Mouse (Mus musculus) embryonic facial prominence, embryonic 15.5 days (tissue): ENCODE measurements around the gene Ephb1. TPM values are rescaled to one million over a fixed set of nuclear protein-coding genes. Genes with fewer than 3 reads are reported as not detected.

Experiments
- ATAC-seq: fragments of 200-750 bp; cut with Nextera tagmentation; 2 replicates; pipeline ENCODE4 v1.8.0; 2017; ENCODE audit warnings: low read depth, moderate TSS enrichment; ENCODE audit not compliant: insufficient number of reproducible peaks, low FRiP score, low TSS enrichment
- H3K27ac ChIP-seq: fragments of 300-500 bp; sonication (generic); replicated peaks from 2 replicates; pipeline ENCODE4 v1.5.1; 2015; ENCODE audit warnings: mild to moderate bottlenecking, inconsistent platforms
- H3K27me3 ChIP-seq: fragments of 300-500 bp; sonication (generic); 2 replicates; pipeline ENCODE4 v1.6.1; 2015; ENCODE audit warnings: inconsistent platforms
- H3K36me3 ChIP-seq: fragments of 300-500 bp; sonication (generic); 2 replicates; pipeline ENCODE4 v1.6.1; 2015; ENCODE audit warnings: mild to moderate bottlenecking, inconsistent platforms
- H3K4me1 ChIP-seq: fragments of 300-500 bp; sonication (generic); 2 replicates; pipeline ENCODE4 v1.6.1; 2015; ENCODE audit warnings: inconsistent platforms
- H3K4me2 ChIP-seq: fragments of 300-500 bp; sonication (generic); replicated peaks from 2 replicates; pipeline ENCODE4 v1.6.1; 2015; ENCODE audit warnings: mild to moderate bottlenecking, inconsistent platforms
- H3K4me3 ChIP-seq: fragments of 300-500 bp; sonication (generic); replicated peaks from 2 replicates; pipeline ENCODE4 v1.5.1; 2015; ENCODE audit warnings: mild to moderate bottlenecking, inconsistent platforms
- H3K9ac ChIP-seq: fragments of 300-500 bp; sonication (generic); 2 replicates; pipeline ENCODE4 v1.6.1; 2015; ENCODE audit warnings: inconsistent platforms
- H3K9me3 ChIP-seq: fragments of 300-500 bp; sonication (generic); replicated peaks from 2 replicates; pipeline ENCODE4 v1.6.1; 2016; ENCODE audit warnings: inconsistent platforms
- WGBS: fragments of 180-500 bp; shearing (Covaris S2); methylation state at CpG from one replicate; pipeline ENCODE4 v1.1.7; 2015; 5-methylcytosine and 5-hydroxymethylcytosine counted together
- polyA plus RNA-seq: library from polyadenylated mRNA; unstranded; fragments of >200 nt; fragmentation: Nextera tagmentation; extraction: Ambion mirVana; gene quantifications from 2 replicates; pipeline ENCODE4 v1.2.1, GENCODE M21; 2015

Gene Ephb1
- polyA plus RNA-seq, 1 experiment from 2014 or later: 6.3 TPM

DNA sequence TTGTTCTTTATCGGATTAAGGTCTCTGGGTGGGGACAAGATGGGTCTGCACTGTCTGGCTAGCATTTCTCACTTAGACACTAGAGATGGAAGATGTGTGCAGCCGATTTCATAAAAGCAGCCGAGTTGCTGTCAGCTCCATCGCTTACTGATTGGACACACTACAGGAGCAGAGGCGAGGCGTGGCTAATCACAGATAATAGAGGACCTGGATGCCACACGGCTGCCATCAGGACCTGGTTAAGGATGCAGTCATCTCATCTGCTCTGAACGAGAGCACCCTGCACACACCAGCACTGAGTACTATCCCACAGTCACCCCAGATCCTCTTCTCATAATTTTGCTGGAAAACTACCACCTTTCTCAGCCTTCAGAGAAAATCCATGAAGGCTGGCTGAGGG, 419.6 kb downstream of the Ephb1 start:
- Histone ChIP-seq H3K36me3 (no peaks in the 10 kb centered on the region), H3K4me2 (no peak overlapping the region), H3K27me3 (no peaks in the 10 kb centered on the region), H3K27ac (no peak overlapping the region), H3K9me3 (no peaks in the 10 kb centered on the region), H3K4me1 (no peaks in the 10 kb centered on the region), H3K4me3 (no peak overlapping the region), H3K9ac (no peak overlapping the region)
- 62% methylated on average over 8 of the region's 8 CpGs for WGBS
- ATAC-seq: no peak

DNA sequence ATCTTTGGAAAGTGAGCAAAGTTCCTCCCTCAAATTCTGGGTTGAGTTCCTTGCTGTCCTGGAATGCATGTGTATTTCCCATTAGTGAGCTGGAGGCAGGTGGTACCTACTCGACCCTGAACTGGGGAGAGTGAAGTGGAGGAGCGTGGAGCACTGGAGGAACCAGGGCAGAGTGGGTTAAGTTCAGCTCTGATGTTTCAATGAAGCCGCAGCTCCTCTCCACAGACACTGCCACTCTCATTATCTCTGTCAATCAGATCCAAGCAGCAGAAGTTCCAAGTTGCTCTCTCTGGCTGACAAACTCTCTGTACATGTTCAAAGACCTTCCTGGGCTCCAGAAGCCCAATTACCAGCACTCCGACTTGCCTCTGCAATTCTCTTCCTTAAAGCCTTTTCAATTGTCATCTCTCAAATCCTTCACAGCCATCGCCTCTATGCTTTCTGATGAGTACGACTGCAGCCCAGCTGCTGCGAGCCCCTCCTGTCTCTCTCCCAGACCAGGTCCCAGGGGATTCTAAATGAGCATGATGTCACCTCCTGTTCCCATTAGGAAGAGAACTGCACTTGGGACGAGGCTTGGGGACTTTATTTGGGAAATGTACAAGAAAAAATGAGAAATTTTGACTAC, 420.4 kb downstream of the Ephb1 start:
- Histone ChIP-seq H3K4me1 (no peaks in the 10 kb centered on the region), H3K27ac (no peak overlapping the region), H3K4me3 (no peak overlapping the region), H3K4me2 (no peak overlapping the region), H3K9ac (no peak overlapping the region), H3K27me3 (no peaks in the 10 kb centered on the region), H3K9me3 (no peaks in the 10 kb centered on the region), H3K36me3 (no peaks in the 10 kb centered on the region)
- WGBS: 47% methylated on average over 8 of the region's 8 CpGs
- no peak for ATAC-seq

DNA sequence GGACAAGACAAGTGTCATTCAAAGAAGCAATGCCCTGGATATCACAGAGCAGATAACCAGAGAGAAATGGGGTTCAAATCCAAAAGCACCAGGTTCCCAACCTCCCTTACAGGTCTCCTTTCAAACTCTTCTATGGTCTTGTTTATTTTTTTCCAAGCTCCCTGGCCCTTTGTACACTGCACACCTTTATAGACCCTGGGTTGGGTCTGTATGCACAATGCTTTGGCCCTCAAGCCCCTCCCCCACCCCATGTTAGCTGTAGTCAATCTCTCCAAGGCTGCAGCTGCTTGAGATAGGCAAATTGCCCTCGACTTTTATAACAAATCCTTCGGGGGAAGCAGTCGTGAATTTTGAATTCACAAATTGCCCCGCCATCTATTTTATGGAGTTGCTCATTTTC, 429.7 kb downstream of the Ephb1 start:
- WGBS: 65% methylated on average over 4 of the region's 4 CpGs
- no peaks in the 10 kb centered on the region for H3K36me3 ChIP-seq

DNA sequence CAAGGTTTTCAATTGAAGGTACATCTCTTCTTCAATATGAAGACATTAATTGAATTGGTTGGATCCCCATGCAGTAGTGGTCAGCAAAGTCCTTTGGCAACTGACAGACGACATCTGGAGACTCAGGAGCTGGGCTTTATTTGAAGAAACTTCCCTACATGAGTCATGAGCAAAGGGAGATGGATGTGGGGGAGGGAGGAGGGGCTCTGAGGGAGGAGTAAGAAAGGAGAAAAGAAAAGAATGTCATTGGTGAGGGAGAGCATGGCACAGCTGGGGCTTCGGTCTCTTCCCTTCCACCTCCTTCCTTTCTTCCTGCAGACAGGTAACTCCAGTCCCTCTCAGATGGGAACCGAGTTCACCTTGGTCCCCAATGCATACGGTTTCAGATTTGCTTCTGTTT, 431.6 kb downstream of the Ephb1 start:
- Histone ChIP-seq H3K4me1 (no peaks in the 10 kb centered on the region), H3K4me2 (no peak overlapping the region), H3K4me3 (no peak overlapping the region), H3K9ac (no peak overlapping the region), H3K9me3 (no peaks in the 10 kb centered on the region), H3K36me3 (no peaks in the 10 kb centered on the region), H3K27me3 (no peaks in the 10 kb centered on the region), H3K27ac (no peak overlapping the region)
- WGBS: 74% methylated on average over 4 of the region's 4 CpGs
- ATAC-seq: no peak

More for the DNA sequence above, 429.7 kb downstream of the Ephb1 start:
- ATAC-seq: no peak
- no peaks in the 10 kb centered on the region for H3K9me3 ChIP-seq
- H3K4me3 ChIP-seq: no peak overlapping the region
- no peak overlapping the region for H3K27ac ChIP-seq
- no peaks in the 10 kb centered on the region for H3K4me1 ChIP-seq
- H3K4me2 ChIP-seq: no peak overlapping the region
- H3K9ac ChIP-seq: no peak overlapping the region
- no peaks in the 10 kb centered on the region for H3K27me3 ChIP-seq

DNA sequence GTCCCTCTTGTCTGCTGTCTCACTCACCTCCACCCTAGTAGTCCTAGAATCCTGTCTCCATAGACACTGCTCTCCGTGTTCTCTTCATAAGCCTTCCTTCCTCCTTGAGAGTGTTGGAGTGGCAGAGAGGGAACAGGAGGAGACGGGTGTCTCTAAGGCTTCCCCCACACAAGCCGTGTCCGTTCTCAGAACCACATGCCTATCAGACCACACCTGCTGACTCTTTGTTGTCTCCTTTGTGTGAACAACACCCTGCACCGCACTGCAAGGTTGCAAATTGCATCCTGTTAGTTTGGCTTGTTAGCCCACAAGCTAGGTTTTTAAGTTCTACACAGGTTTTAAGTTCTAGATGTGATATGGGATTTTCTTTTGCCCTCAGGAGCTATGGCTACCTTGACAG, 435.2 kb downstream of the Ephb1 start:
- Histone ChIP-seq H3K4me3 (no peak overlapping the region), H3K4me2 (no peak overlapping the region), H3K27me3 (no peaks in the 10 kb centered on the region), H3K9ac (no peak overlapping the region), H3K9me3 (no peaks in the 10 kb centered on the region), H3K27ac (no peak overlapping the region), H3K4me1 (no peaks in the 10 kb centered on the region), H3K36me3 (no peaks in the 10 kb centered on the region)
- no peak for ATAC-seq
- 77% methylated on average over 5 of the region's 5 CpGs for WGBS

DNA sequence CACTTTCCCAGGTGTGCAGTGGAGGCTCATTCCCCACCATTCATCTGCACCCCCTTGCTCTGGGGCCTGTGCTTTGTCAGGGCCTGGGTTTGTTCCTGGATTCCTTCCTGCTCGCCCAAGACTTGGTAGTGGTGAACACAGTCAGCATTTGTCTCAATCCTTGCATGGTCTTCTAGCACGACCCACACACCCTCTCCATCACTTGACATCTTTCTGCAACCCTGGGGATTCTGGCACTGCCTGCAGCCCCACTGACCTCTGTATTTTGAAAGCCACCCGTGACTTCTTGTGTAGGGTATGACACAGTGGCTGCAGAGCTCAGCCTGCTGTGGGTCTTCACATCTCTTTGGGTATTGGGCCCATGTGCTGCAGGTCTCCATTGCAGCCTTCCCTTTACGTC, 435.7 kb downstream of the Ephb1 start:
- no peak overlapping the region for H3K27ac ChIP-seq
- H3K4me1 ChIP-seq: no peaks in the 10 kb centered on the region
- H3K4me3 ChIP-seq: no peak overlapping the region
- 83% methylated on average over 4 of the region's 4 CpGs for WGBS
- H3K9me3 ChIP-seq: no peaks in the 10 kb centered on the region
- no peak overlapping the region for H3K4me2 ChIP-seq
- no peaks in the 10 kb centered on the region for H3K36me3 ChIP-seq
- ATAC-seq: no peak
- H3K9ac ChIP-seq: no peak overlapping the region
- H3K27me3 ChIP-seq: no peaks in the 10 kb centered on the region

DNA sequence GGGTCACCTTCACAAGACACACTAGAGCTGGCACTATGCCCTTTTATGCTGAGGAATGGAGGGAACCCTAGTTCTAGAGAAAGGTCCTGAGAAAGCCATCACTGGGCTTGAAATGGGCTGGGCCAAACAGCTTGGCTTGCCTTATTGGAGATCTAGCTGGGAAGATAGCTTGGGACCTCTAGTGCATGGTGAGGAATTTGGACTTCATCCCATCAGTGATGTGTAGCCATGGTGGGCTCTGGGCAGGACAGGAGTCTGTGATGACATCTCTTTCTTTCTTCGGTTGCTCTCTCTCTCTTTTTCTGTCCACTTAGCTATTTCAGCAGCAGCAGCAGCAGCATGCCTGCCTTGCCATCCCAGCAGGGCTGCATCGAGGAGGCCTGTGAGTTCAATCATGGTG, 439.4 kb downstream of the Ephb1 start:
- H3K27ac ChIP-seq: no peak overlapping the region
- no peak for ATAC-seq
- no peaks in the 10 kb centered on the region for H3K36me3 ChIP-seq
- WGBS: 85% methylated on average over 2 of the region's 2 CpGs
- H3K4me3 ChIP-seq: no peak overlapping the region
- H3K9me3 ChIP-seq: no peaks in the 10 kb centered on the region
- no peaks in the 10 kb centered on the region for H3K4me1 ChIP-seq
- H3K9ac ChIP-seq: no peak overlapping the region
- no peak overlapping the region for H3K4me2 ChIP-seq
- no peaks in the 10 kb centered on the region for H3K27me3 ChIP-seq

DNA sequence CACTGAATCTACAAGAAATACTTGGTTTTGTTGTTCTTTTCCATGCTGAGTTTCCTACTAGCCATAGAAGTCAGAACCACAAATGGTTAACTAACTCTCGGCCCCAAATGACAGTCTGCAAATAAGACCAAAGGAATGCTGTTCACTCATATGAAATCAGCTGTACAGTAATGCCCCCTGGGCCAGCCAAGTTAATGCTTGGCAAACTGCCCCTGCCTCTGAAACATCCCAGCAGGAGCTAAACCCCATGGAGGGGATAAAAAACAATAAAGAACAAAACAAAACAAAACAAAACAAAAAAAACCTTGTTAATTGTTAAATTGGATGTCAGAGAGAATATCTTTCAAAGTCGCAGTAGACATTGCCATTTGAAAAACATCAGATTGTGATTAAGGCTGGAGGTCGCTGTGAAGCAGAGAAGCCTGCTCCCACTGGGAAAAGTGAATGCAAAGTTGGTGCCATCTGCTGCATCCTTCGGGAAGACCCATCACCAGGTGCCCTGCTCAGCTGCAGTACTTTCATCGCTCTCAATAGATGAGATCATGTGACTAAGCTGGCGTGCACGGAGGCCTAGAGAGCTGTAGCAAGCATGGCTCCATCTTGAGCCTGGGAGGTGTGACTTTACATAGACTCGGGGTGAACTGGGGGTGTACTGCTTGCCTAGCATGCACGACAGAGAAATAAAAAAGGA, 443.2 kb downstream of the Ephb1 start:
- no peak overlapping the region for H3K4me3 ChIP-seq
- H3K27ac ChIP-seq: no peak overlapping the region
- no peaks in the 10 kb centered on the region for H3K9me3 ChIP-seq
- no peak overlapping the region for H3K9ac ChIP-seq
- no peak for ATAC-seq
- no peak overlapping the region for H3K4me2 ChIP-seq
- H3K36me3 ChIP-seq: no peaks in the 10 kb centered on the region
- H3K4me1 ChIP-seq: no peaks in the 10 kb centered on the region
- WGBS: 28% methylated on average over 9 of the region's 9 CpGs
- H3K27me3 ChIP-seq: no peaks in the 10 kb centered on the region

DNA sequence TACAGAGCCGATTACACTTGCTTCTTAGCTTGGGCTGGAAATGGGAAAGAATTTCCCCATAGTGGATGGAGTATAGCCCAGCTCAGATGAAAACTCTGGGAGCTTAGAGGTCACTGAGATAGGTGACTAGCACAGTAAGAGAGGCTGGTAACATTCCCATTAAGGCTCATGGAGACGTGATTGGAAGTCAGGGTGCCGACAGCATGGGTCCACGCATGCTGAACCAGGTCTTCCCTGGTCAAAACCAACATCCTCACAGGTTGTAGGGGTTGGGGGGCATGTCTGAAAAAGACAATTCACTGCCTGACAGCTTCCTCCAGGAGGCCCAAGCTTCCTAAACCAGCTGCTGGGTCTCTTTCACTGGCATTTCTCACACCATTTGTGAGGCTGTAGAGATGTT, 445.0 kb downstream of the Ephb1 start:
- H3K4me3 ChIP-seq: no peak overlapping the region
- H3K27ac ChIP-seq: no peak overlapping the region
- no peak overlapping the region for H3K4me2 ChIP-seq
- H3K4me1 ChIP-seq: no peaks in the 10 kb centered on the region
- H3K9ac ChIP-seq: no peak overlapping the region
- H3K9me3 ChIP-seq: no peaks in the 10 kb centered on the region
- no peak for ATAC-seq
- no peaks in the 10 kb centered on the region for H3K36me3 ChIP-seq
- WGBS: 88% methylated on average over 4 of the region's 4 CpGs
- no peaks in the 10 kb centered on the region for H3K27me3 ChIP-seq

DNA sequence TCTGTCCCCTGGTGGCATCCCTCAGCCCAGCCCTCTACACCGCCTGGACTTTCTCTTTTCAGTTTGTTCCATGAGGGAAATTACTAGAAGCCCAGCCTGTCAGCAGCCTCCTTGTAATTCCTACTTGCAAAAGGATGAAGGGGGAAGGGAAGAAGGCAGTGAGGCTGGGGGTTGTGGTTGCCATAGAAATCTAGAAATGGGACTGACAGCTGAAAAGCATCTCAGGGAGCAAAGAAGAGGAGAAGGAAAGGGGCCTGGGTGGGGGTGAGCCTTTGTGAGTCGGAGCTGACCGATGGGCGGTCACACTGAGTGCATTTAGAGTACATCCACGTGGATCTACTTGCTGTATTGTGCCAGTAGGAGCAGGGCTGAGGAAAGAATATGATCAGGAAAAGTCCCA, 445.6 kb downstream of the Ephb1 start:
- Histone ChIP-seq H3K9ac (no peak overlapping the region), H3K4me2 (no peak overlapping the region), H3K27me3 (no peaks in the 10 kb centered on the region), H3K9me3 (no peaks in the 10 kb centered on the region), H3K36me3 (no peaks in the 10 kb centered on the region), H3K4me1 (no peaks in the 10 kb centered on the region), H3K4me3 (no peak overlapping the region), H3K27ac (no peak overlapping the region)
- ATAC-seq: no peak
- 76% methylated on average over 5 of the region's 5 CpGs for WGBS

DNA sequence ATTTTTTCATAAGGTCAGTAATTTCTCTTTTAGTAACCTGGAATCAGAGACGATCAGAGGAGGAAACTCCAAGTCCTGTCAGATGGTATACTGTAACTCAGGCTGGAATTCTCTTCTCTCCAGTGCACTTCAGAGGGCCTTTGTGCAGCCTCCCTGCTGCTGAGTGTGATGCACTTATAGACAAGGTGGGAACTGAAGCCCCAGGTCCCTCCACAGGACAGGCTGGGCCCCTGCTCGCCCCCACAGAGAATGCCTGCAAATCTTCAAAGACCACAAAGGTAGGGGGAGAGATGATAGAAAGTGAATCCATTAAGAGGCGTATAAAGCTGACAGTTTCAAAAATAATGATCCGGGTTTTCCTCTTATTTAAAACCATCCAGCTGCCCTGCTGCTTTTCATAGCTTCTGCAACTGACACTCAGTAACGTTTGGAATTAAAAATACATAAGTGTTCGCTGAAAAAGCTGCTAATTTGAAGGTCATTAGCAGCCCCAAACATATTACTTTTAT, 446.7 kb downstream of the Ephb1 start:
- Histone ChIP-seq H3K9ac (no peak overlapping the region), H3K4me2 (no peak overlapping the region), H3K4me1 (no peaks in the 10 kb centered on the region), H3K36me3 (no peaks in the 10 kb centered on the region), H3K27ac (no peak overlapping the region), H3K4me3 (no peak overlapping the region), H3K9me3 (no peaks in the 10 kb centered on the region), H3K27me3 (no peaks in the 10 kb centered on the region)
- WGBS: 53% methylated on average over 6 of the region's 6 CpGs
- no peak for ATAC-seq

DNA sequence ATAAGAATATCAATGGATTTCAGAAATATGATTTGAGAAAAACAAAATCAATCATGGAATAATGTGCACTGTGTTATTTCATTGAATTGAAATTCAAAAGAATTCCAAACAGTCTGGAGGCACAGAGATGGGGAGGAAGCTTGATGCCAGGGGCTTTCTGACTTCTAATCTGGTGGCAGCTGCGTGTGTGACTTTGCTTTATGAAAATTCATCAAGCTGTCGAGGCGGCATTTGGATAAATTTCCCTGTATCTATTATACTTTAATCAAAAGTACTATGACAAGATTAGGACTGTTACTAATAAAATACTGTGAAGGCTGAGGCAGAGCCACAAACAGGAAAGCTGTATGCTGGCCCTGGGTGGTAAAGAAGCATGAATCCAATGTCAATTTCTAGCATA, 451.1 kb downstream of the Ephb1 start:
- 68% methylated on average over 3 of the region's 3 CpGs for WGBS
- no peak for ATAC-seq
- Histone ChIP-seq H3K9me3 (no peaks in the 10 kb centered on the region), H3K4me3 (no peak overlapping the region), H3K4me1 (no peaks in the 10 kb centered on the region), H3K36me3 (no peaks in the 10 kb centered on the region), H3K27ac (no peak overlapping the region), H3K27me3 (no peaks in the 10 kb centered on the region), H3K9ac (no peak overlapping the region), H3K4me2 (no peak overlapping the region)
